Mouse (Mus musculus): ENCODE data around the gene Vwa3a.

Gene Vwa3a

GRCm38 (mm10) chr7:120739018-120739417 is at the start of gene Vwa3a:
Vwa3a (plus strand) TSS chr7:120739318.
- no peak for DNase-seq (ENCODE audit: low spot score in 2 of 2)

DNA sequence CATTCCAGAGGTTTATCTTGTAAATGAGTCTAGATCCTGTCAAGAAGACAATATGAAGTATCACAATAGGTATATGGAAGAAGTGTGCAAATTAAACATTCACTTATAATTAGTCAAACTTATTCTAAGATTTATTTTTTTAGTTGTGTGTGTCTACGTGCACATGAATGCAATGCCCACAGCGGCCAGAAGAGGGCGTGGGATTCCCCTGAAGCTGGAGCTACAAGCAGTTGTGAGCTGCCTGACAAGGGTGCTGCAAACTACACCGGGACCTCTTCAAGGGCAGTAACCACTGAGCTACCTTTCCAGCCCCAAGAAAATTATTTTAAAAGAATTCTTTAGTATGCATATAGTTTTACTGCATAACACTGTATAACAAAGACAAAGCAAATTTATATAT is 48.5 kb upstream of the Vwa3a start:
- no peak for DNase-seq (ENCODE audit: low spot score in 2 of 2)

DNA sequence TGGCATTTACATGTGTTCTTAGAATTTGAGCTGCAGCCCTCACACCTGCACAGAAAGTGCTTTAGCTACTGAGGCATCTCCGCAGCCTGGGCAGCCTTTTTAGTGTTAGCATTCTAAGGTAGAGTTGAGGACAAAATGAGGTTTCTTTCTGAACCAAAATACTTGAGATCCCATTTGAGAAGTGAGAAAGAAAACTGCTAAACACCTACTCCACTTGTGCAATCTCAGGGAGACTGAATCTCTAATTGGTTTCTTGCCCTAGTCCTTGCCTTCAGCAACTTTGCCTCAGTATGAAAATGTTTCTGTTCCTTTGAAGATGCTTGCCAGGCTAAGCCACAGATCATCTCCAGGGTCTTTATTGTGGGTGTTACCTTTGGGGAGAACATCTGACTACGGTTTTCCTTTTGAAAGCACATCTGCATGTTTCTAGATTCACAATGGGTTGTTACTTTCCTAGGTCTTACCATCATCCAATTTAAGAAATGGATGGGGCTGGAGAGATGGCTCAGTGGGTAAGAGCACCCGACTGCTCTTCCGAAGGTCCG is 45.2 kb upstream of the Vwa3a start:
- no peak for DNase-seq (ENCODE audit: low spot score in 2 of 2)

GRCm38 (mm10) chr7:120695196-120695595 is 43.9 kb upstream of the Vwa3a start:
- no peak for DNase-seq (ENCODE audit: low spot score in 2 of 2)

GRCm38 (mm10) chr7:120695641-120696040 is 43.5 kb upstream of the Vwa3a start:
- no peak for DNase-seq (ENCODE audit: low spot score in 2 of 2)

DNA sequence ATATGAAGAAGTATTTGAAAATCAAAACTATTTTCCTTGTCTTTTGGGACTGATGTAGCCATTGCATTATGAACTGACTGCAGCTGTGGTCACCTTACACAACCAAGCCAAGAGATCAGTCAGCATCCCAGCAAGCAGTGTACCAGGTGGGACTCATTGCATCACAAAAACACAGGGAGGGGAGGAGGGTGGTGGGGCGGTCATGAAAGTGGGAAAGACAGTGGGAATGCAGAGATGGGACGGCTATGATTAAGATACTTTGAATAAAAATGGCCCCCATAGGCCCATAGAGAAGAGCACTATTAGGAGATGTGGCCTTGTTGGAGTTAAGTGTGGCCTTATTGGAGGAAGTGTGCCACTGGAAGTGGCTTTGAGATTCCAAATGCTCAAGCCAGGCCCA is 42.8 kb upstream of the Vwa3a start:
- no peak for DNase-seq (ENCODE audit: low spot score in 2 of 2)

DNA sequence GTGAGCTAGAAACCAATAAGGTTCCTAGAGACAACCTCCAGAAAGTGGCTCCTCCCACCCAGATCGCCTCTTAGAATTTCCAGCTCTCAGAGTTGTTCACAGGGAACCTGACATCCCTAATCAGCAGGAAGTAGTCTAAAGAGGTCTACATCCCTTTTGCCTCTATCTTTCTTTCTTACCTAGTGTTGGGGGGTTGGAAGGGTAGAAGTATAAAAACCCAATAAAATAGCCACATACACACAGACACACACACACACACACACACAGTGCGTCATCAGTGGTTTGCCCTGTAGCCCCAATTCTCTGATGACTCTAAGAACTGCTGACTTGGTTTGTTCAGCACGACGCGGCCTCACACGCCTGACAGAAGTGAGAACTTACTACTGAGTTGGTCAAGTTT is 39.5 kb upstream of the Vwa3a start:
- no peak for DNase-seq (ENCODE audit: low spot score in 2 of 2)

GRCm38 (mm10) chr7:120703888-120704287 is 35.2 kb upstream of the Vwa3a start:
- no peak for DNase-seq (ENCODE audit: low spot score in 2 of 2)

DNA sequence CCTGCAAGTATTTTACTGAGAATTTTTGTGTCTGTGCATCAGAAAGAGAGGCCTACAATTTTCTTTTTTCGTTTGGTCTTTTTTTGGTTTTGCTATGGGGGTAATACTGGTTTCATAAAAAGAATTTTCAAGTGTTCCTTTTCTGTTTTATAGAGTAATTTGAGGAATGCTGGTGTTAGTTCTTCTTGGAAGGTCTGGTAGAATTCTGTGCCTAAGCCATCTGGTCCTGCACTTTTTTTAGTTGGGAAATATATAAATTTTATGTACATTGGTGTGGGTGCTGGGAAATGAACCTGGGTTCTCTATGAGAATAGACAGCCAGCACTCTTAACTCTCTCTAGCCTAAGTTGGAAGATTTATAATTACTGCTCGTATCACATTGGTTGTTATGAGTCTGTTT is 27.0 kb upstream of the Vwa3a start:
- no peak for DNase-seq (ENCODE audit: low spot score in 2 of 2)

- no peak for DNase-seq (ENCODE audit: low spot score in 2 of 2)
Observed at GRCm38 (mm10) chr7:120713225-120713624, 25.9 kb upstream of the Vwa3a start.

- peak; percentile 21 to 44 for DNase-seq (ENCODE audit: low spot score in 2 of 2)
Observed at GRCm38 (mm10) chr7:120713951-120714350, 25.2 kb upstream of the Vwa3a start.

GRCm38 (mm10) chr7:120717261-120717660 is 21.9 kb upstream of the Vwa3a start:
- no peak for DNase-seq (ENCODE audit: low spot score in 2 of 2)

- DNase-seq (ENCODE audit: low spot score in 2 of 2), result no peak
Observed at GRCm38 (mm10) chr7:120721051-120721450, 18.1 kb upstream of the Vwa3a start.

DNA sequence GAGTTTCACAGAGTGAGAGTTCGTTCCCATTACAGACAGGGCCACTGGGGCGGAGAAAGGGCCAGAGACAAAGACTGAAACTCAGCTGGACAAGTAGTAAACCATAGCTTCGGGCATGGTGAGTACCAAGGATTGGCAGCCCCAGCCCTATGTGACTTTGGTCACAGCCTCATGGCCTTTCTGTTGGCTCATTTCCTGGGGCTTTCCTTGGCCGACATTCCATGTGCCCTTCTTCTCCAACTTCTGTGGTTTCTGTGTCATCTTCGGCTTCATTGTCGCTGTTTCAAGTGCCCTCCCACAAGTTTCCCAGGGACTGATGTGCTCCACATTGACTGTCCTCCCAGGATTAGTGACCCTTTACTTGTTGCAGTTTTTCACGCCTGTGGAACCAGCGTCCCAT is 17.7 kb upstream of the Vwa3a start:
- DNase-seq (ENCODE audit: low spot score in 2 of 2), result no peak

- no peak for DNase-seq (ENCODE audit: low spot score in 2 of 2)
Observed at GRCm38 (mm10) chr7:120722063-120722462, 17.1 kb upstream of the Vwa3a start.

DNA sequence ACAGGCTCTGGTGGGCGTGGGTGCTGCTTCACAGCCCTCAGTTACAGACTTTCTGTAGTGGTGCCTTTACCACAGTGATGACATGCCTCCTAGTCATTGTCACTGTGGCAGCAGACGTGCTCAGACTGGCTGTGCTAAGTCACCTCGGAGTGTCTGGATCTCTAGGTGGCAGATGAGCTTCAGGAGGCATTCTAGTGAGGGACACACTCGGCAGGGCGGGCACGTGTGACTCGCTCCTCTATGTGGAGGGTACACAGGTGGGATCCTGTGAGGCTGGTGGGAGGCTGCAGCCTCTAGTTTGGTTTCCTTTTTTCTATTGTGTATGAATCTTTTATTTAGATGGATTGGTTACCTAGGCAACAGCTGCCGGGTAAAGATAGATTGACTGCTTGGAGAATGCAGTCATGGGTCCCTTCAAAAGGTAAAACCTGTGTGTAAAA is 16.3 kb upstream of the Vwa3a start:
- DNase-seq (ENCODE audit: low spot score in 2 of 2), result no peak

- no peak for DNase-seq (ENCODE audit: low spot score in 2 of 2)
Observed at GRCm38 (mm10) chr7:120727581-120727980, 11.5 kb upstream of the Vwa3a start.

DNA sequence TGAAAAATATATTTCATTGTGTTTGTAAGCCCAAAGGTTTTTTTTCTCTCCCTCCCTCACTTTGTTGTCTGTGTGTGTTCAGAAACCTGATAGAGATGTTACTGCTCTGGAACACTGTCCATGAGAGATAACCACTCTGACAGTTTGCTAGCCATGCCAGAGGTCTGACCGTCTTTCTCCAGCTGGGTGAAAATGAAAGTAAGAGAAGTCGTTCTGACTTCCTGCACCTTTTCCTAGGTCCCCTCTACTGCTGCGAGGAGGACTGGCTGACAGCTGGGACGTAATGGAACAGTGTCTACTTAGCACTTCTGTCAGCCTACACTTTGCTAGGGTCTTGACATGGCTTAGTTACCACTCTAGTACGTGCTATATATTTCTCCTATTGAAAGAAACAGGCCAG is 9.5 kb upstream of the Vwa3a start:
- peak; percentile 53 to 60 for DNase-seq (ENCODE audit: low spot score in 2 of 2)

GRCm38 (mm10) chr7:120732906-120733305 is 6.2 kb upstream of the Vwa3a start:
- no peak for DNase-seq (ENCODE audit: low spot score in 2 of 2)

- DNase-seq (ENCODE audit: low spot score in 2 of 2), result peak; percentile 61 to 83
Observed at GRCm38 (mm10) chr7:120739558-120740101, 512 bp downstream of the Vwa3a start.

GRCm38 (mm10) chr7:120743366-120744351 is 4.5 kb downstream of the Vwa3a start:
- no peak for DNase-seq (ENCODE audit: low spot score in 2 of 2)

DNA sequence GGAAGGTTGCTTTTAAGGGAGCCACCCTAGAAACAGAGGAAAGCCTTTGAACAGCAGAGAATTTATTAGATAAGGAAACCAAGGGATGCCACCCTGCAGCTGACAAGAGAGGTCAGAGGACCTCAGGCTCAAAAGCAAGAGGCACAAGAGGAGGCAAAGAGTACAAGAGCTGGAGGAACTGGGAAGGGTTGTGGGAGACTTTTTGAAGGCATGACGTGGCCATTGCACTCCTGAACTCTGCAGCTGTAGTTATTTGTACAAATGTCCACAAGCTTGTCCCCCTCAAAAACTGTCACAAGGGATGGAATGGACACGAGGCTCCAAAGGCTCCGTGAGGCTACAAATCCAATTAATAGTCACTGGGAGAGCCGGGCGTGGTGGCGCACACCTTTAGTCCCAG is 5.5 kb downstream of the Vwa3a start:
- DNase-seq (ENCODE audit: low spot score in 2 of 2), result no peak

GRCm38 (mm10) chr7:120746029-120746428 is 6.9 kb downstream of the Vwa3a start:
- peak; percentile 82 to 85 for DNase-seq (ENCODE audit: low spot score in 2 of 2)
